Mouse (Mus musculus) inflammation-experienced regulatory T-cells, adult 6 months (primary cell): Measurements from ENCODE around the gene Zfp61. TPM values are rescaled to one million over a fixed set of nuclear protein-coding genes. Genes with fewer than 3 reads are reported as not detected.
"Not testable (repeated sequence)": the region's sequence is repeated elsewhere in the genome, so short reads cannot be mapped to it uniquely, and the experiment has no call there.

ENCODE experiments used
- ATAC-seq: one replicate; pipeline ENCODE4 v1.8.0; 2017
- polyA plus RNA-seq, 3 experiments: library from polyadenylated mRNA; unstranded; fragments of 100-300 nt; shearing (Covaris generic); gene quantifications; one replicate each; pipeline ENCODE4 v1.2.1; 2017

The Zfp61 gene
- polyA plus RNA-seq, 3 experiments from 2014 or later, result 10.4 to 20.6 (median 19.0) TPM

GRCm38 (mm10) chr7:24296386-24296785, 4.6 kb downstream of the Zfp61 start:
- ATAC-seq, result no peak

GRCm38 (mm10) chr7:24295376-24295775, 5.7 kb downstream of the Zfp61 start:
- no peak for ATAC-seq

GRCm38 (mm10) chr7:24294763-24295162, 6.3 kb downstream of the Zfp61 start:
- no peak for ATAC-seq

GRCm38 (mm10) chr7:24293061-24293851, 7.8 kb downstream of the Zfp61 start:
- ATAC-seq, result no peak

- ATAC-seq, result no peak
These were observed 9.5 kb downstream of the Zfp61 start for GRCm38 (mm10) chr7:24291387-24292090.

- no peak for ATAC-seq
These were observed 10.8 kb downstream of the Zfp61 start for GRCm38 (mm10) chr7:24290106-24290693.

GRCm38 (mm10) chr7:24288512-24288911, 12.5 kb downstream of the Zfp61 start:
- ATAC-seq, result no peak

GRCm38 (mm10) chr7:24287670-24288069, 13.4 kb downstream of the Zfp61 start:
- no peak for ATAC-seq

GRCm38 (mm10) chr7:24286916-24287315, 14.1 kb downstream of the Zfp61 start:
- no peak for ATAC-seq

- ATAC-seq, result no peak
These were observed 14.9 kb downstream of the Zfp61 start for GRCm38 (mm10) chr7:24286090-24286489.

- no peak for ATAC-seq
These were observed 20.2 kb downstream of the Zfp61 start for GRCm38 (mm10) chr7:24280858-24281145.

GRCm38 (mm10) chr7:24280031-24280857, 20.8 kb downstream of the Zfp61 start:
- no peak for ATAC-seq

GRCm38 (mm10) chr7:24278771-24279170, 22.3 kb downstream of the Zfp61 start:
- ATAC-seq, result not testable (repeated sequence)

GRCm38 (mm10) chr7:24274456-24274855, 26.6 kb downstream of the Zfp61 start:
- no peak for ATAC-seq

GRCm38 (mm10) chr7:24271191-24271590, 29.8 kb downstream of the Zfp61 start:
- ATAC-seq, result no peak

- ATAC-seq, result peak; percentile 95
These were observed 30.8 kb downstream of the Zfp61 start, which contains the start of gene Zfp93 for GRCm38 (mm10) chr7:24270288-24270672. Gene Zfp93 (plus strand): TSS chr7:24270420.

GRCm38 (mm10) chr7:24269667-24270287, 31.3 kb downstream of the Zfp61 start:
- no peak for ATAC-seq

GRCm38 (mm10) chr7:24269256-24269655, 31.8 kb downstream of the Zfp61 start:
- no peak for ATAC-seq

GRCm38 (mm10) chr7:24268176-24269155, 32.6 kb downstream of the Zfp61 start:
- no peak for ATAC-seq

- ATAC-seq, result no peak
These were observed 41.1 kb downstream of the Zfp61 start for GRCm38 (mm10) chr7:24260000-24260312.

- ATAC-seq, result no peak
These were observed 41.6 kb downstream of the Zfp61 start for GRCm38 (mm10) chr7:24259306-24259999.
